Mouse (Mus musculus) kidney, adult 18-20 months (tissue): ENCODE data around the gene Ptpn18.
"Not testable (repeated sequence)": the region's sequence is repeated elsewhere in the genome, so short reads cannot be mapped to it uniquely, and the experiment has no call there.

Experiments
- DNase-seq: peaks from one replicate; pipeline ENCODE4 v3.0.0; 2021

The Ptpn18 gene

DNA sequence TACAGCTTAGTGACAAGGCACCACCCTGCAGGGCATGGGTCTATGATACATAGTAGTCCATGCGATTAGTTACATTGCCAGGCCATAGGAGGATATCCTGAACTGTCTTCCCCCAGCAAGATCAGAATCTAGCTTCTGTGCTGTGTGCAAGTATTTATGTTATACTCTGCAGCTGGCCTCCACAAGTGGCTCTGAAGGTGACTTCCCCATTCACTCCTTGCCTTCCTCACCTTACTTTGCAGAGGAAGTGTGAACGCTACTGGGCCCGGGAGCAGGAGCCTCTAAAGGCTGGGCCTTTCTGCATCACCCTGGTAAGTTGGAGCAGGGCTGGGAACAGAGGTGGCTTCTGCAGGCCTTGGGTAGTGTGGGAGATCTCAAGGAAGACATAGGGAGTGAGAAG is 8.5 kb downstream of the Ptpn18 start:
- no peak for DNase-seq

DNA sequence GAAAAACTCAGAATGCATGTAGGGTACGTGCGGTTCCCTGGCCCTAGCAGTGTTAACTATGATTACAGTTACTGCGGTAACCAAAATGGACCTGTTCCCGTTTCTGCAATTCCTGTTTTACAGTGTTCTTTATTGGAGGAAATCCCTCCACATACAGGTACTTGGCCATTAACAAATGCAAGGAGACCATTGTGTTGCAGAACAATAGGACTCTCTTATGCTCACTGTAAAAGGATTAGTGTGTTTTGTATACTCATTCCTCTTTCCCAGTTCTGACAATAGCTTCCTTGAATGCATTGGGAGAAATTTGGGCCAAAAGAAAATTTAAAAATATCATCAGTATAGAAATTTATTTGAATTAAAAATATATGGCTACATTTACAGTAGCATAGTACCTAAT is 8.9 kb downstream of the Ptpn18 start:
- DNase-seq: no peak

DNA sequence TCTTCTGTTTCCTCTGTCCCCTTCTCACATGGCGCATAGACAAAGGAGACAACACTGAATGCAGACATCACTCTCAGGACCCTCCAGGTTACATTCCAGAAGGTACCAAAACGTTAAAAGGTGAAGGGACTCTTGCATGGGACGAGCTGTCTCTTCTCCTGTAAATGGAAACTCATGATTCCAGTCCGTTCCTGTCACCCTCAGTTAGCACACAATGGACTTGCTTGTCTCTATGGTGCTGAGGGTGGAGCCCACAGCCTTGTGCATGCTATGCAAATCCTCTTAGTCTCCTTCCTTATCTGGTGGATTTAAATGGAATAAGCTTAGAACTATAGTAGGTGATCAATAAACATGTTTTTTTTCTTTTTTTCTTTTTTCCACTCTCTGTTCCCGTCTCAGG is 10.2 kb downstream of the Ptpn18 start:
- no peak for DNase-seq

DNA sequence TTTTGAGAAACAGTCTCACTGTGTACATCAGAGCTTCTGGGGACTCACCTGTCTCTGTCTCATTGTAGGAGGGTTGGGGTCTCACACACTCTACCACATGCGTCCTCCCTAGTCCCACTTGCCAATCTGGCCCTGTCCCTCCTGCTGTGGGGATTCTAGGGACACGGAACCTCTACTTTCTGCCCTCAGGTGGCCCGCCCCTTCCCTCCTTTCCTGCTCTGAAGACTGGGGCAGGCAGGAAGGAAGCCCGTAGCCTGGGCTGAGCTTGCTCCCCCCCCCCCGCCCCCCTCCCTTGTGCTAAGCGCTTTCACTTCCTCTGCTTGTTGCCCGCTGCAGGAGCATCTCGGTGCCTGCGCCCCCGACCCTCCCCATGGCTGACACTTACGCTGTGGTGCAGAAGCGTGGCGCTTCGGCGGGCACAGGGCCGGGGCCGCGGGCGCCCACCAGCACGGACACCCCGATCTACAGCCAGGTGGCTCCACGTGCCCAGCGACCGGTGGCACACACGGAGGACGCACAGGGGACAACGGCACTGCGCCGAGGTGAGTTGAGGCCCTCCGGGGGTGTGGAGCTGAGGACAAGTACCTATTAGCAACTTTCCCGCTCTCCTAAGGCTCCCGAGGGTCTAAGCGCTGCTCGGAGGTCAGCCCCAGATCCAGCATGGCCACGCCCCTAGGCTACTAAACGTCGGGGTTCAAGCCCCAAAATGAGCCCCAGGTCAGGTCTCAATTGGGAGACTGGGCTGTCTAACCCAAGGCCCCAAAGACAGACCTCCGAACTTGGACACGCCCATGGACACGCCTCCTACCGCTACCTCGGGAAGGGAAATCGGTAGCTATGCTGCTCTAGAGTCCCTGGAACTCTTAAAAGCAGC is 13.1 kb downstream of the Ptpn18 start:
- peak; percentile 48 for DNase-seq

DNA sequence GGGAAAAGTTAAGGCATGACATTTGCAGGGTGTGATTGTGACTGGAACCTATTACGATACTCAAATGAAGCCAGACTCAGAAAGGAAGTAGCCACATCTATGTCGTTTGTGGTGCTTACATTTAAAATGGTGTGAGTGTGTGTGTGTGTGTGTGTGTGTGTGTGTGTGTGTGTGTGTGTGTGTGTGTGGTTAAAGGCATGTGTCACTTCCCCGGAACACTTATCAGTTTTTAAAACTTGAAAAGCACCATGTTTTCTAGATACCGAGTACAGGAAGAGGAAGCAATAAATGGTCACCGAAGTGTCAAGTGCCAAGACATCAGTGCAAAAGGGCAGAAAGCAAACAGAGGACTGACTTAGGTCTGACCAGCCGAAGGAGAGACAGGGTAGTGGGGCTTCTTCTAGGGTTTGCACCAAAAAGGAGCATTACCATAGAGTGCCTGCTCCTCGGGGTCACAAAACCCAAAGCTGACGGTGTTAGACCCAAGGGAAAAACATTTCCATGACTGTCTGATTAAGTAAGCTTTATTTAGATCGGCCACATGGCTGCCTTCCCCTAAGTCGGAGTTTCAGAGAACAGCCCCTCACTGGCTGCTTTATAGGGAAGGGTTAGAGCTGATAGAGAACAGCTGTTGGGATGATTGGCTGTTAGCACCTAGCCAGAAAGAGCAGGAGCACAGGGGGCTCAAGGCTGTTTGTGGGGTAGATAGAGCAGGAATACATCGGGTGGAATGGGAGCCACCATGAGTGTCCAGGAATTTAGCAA is 19.5 kb downstream of the Ptpn18 start:
- DNase-seq: no peak

DNA sequence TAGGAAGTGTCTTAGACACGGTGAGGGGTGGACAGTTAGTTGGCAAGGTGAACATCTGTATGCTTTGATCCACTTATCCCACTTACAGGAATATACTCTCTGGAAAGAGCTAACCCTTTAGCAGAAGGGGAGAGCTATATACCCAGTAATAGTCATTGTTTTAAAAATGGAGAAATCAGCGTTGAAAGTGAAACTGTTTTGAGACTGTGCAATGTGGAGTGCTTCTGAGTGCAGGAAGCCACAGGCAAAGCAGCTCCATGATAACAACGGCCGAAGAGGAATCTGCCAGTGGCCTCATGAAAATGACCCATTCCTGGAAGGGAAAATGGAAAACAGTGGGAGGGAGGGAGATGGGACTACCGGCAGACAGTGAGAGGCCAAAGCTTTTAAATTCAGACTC is 21.2 kb downstream of the Ptpn18 start:
- DNase-seq: no peak

DNA sequence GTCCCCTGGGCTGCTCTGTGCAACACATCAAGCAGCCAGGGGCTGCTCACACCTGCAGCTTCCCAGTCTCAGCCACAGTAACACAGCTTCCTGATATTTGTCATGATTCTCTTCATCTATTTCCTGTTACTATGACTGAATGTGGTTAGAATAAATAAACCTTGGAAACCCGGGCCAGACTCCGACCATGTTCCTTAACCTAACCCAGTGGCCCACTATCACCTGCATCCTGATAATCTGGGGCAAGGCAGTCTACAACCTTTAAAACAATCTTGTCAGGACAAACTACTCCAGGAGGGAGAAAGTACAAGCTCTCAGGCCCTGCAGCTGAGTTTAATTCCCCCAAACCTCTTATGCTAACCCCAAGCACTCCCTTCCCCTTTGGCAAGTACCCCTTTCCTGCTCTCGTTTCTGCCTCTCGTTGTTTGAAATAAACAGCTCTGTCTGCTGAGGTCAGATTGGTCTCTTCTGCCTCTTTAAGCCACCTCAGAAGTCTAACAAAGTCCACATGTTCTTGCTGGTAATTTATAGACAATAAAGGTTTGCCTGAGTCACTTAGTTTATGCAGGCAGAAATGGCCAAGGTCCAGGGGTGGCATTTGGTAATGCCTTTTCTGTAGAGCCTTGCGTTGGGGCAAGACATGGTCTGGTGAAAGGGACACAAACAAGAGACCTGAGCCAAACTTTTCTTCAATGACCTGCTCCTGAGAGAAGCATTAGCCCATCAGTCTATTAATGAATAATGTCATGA is 22.5 kb downstream of the Ptpn18 start:
- DNase-seq: no peak

DNA sequence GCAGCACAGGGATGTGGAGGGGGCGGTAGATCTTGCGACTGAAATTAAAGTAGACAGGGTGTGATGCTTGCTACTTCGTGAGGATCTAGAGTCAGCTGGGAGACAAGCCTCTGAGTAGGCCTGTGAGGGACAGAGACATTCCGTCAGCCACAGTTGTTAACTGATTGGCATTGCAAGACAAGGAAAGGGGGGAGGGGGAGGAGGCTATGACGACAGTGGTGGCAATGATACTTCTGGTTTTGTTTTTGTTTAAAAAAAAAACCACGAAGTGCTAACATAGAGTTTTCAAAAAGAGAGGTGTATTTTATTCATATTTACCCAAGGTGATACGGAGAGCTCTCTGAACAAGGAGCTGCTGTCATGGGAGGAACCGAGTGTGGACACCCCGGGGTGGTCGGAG is 24.9 kb downstream of the Ptpn18 start:
- DNase-seq: no peak

DNA sequence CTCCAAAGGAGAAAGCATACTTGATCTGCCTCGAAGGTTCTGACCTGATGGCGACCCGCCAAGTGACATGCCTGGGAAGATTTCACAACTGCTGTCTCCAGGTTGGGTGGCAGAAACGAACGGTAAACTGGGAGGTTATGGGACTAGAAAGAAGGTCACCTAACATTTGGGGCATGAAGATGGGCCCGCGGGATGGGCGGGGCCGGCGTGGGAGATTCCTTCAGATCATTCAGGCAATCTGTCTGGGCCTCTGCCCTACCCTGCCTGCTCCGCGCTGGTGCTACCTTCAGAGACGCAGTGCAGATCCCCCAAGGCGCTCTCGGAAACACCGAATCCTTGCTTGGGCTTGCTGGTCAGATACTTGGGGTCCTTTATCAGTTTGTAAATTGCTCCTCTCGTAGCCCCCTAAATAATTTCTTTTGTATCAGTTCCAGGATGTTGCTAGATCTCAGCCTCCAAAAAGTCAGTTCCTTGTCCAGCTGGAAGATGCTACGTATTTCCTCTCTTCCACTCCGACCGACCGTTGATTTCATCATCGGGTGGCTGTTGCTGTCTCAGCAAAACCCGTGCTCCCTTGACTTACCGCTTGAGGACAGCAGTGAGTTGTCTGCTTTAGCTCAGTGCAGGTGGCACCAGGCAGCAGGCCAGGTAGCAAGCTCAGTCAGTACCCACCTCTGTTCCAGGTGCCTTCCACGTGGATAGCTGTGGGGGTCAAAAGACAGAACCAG is 26.1 kb downstream of the Ptpn18 start:
- DNase-seq: peak; percentile 54

DNA sequence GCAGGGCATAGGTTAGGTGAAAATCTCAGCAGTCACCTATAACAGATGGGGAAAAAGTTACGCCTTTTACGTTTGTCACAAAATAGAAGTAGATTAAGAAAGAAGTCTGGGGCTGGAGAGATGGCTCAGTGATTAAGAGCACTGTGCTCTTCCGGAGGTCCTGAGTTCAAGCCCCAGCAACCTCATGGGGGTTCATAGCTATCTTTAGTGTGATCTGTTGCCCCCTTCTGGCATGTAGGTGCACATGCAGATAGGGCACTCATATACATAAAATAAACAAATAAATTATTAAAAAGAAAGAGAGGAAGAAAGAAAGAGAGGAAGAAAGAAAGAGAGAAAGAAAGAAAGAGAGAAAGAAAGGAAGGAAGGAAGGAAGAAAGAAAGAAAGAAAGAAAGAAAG is 27.8 kb downstream of the Ptpn18 start:
- DNase-seq: no peak

DNA sequence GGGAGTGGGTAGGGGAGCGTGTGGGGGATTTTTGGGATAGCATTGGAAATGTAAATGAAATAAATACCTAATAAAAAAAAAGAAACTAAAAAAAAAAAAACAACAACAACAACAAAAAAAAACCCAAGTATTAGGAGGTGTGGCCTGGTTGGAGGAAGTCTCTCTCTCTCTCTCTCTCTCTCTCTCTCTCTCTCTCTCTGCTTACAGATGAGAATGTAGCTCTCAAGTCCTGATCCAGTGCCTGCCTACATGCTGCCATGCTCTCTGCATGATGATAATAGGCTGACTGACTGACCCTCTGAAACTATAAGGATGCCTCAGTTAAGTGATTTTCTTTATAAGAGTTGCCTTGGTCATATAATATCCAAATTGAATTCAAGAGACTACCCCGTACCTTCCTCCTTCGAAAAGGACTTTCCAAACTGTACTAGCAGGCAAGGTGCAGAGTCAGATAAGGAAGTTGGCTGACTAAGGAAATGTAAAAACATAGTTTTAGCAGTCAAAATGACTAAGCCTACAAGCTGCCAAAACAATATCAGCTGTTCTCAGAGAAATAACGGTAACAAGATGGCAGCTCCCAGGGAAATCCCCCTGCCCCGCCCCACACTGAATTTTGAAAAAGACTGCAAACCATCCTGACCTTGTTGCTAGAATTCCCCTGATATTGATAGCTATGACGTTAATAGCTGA is 30.4 kb downstream of the Ptpn18 start:
- DNase-seq: no peak

DNA sequence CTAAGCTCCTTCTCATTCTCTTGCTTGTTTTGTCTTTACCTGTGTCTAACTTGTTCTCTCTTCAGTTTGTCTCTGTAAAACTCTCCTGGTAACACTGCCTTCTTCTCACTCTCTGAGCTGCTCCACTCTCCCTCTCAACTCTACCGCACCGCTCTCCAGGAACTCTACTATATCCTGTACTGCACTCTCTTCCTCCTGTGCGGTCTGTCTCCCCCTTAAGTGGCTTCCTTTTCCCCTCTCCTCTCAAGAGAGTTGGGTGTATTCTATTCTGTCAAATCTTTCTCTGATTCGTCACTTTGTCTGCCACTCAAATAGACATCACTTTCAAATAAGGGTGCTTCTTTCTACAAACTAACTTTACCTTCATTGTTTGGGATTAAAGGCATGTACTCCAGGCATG is 31.9 kb downstream of the Ptpn18 start:
- DNase-seq: no peak

DNA sequence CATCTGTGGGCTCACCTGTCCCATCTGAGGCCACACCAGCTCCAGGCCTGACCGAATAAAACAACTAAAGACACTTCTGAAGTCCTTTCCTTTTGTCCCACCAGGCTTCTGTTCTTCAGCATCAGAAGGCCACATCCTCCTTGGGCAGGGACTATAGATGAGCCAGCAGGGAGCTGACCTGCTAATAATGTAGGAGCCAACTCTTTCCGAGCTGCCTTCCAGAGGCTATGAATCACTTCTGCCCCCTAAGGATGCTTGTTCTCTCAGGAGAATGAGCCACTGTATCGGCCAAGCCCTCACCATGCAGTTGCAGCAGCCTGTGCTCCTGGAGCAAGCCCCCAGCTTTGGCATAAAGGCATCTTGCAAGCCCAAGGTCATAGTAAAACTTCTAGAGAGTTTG is 43.4 kb downstream of the Ptpn18 start:
- no peak for DNase-seq

DNA sequence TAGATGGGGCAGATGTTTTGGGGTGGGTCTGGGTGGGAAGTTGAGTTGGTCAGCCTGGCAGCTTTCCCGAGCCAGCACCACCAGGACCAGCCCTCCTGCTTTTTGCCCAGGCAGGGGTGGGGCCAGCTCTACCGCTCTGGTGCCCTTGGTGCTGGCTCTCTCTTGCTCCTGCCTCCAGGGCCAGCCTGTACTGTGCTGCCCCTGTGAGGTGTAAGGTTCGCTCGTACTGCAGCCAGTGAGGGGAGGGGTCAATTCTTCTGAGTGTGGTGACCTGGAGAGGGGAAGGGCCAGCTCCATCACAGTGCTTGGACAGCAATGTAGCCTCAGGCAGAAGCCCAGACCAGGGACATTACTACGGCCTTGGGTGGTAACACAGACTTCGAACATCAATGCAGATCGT is 45.7 kb downstream of the Ptpn18 start:
- DNase-seq: no peak

DNA sequence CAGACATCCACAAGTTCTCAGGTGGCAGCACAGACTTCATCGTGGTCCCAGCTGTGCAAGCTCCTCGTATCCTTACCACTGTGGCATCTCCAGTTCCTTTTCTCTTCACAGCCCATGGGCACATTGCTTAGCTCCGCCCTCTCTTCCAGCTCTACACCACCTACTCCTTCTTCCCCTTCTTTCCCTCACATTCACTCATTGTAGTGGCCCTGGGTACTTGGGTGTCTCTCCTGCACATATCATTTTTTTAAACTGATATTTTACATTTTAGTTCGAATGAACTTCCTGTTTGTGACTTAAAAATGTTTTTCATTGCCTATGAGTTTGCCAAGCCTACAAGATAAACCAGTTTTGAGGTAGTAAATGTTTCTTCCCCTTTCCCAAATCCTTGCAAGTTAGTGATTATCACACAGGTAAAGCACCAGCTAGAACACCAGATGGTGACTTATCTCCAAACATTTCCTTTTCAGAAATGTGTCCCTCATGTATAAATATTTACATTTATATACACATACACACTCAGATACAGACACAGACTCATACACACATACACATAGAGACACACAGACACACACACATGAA is 46.5 kb downstream of the Ptpn18 start:
- no peak for DNase-seq

DNA sequence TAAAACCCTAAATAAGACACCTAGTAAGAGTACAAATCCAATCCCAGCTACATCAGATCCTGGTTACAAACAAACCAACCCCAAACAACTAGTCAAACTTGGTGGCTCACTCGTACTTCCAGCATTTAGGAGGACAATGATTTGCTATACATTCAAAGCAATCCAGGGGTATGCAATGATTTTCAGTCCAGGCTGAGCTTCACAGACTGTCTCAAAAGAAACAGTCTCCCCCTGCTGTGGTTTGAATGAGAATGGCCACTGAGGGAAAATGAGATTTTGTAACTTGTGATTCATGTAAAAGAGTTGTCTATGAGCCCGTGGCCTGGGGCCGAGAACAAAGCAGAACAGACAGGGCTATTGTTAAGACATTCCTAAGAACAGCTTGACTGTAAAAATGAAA is 48.4 kb downstream of the Ptpn18 start:
- DNase-seq: no peak

DNA sequence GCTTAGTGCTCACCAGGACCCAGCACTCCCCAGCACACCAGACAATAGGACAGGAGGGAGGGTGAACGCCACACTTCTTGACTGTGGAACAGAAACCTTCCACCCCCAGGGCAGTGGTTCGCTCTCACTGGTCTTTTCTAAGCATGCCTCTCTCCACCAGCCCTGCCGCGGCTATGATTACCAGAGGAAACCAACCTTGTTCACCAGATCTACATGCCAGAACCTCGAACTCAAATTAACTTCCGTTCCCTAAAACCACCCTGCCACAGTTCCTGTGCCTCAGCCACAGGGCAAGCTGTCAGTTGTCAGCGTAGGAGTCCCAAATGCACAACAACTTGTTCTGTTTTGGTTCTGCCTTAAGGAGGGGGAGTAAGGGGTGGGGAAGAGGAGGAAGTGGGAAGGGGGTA is 51.0 kb downstream of the Ptpn18 start:
- no peak for DNase-seq

DNA sequence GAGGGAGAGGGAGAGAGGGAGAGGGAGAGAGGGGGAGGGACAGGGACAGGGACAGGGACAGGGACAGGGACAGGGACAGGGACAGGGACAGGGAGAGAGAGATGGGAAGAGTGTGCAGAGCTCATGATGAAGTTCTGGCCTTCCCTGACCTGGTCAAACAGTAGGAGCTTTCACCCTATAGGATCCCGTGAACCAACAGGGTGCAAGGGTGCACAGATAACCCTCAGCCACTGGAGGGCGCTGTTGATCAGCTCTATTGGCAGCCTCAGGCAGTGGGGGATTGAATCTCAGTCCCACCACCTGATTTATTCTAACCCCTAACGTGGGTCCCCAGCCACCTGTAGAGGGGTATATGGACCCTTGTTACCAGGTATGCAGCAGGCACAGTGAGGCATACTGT is 51.5 kb downstream of the Ptpn18 start:
- DNase-seq: peak; percentile 4

DNA sequence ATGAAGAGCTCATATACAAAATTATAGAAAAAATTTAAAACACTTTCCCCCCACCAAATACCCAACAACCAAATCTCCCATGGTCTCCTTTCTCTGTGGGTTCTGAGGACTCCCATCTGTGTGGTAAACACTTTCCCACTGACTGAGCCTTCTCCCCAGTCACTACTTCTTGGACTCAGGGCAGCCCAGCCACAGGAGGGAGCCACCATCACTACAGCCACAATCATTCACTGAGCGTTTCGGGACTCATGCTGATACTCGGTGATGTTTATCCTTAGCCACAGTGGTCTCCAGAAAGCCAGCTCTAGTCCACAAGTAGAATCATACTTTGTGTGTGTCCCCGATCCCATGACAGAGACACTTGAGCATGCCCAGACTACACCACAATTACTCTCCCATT is 53.5 kb downstream of the Ptpn18 start:
- no peak for DNase-seq

DNA sequence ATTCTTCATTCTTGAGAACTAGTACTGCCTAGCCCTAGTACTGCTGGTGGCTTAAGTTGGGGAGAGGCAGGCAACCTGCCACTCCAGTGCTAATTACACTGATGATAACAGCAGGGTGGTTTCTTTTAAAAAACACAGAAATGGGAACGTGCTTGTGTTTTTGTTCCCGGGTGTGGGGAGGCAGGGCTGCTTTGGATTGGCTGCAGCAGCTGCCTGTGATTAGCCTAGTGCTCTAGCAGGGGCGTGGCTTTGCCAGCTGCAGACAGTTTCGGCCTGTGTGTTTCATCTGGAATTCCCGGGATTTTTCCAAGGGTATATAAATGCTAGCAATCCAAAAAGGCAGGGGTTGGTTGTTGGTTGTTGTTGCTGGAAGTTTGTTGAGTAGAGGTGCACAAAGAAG is 57.0 kb downstream of the Ptpn18 start:
- DNase-seq: no peak

DNA sequence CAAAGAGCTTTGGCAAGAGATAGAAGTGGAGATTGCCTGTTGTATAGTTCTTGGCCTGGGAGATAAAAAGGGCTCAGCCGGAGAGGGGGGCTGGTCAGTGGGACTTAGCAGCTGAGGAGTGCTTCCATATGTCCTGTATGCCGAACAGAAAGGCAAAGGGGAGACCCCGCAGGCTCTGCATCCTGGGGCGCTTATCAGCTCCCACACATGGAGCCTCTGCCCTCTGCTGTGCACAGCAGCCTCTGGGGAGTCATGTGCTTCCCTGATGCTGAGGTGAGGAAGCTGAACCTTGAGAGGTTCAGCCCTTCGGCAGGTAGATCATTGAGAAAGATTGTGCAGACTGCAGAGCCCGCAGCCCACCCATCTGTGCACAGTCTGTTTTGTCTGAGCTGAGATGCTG is 57.7 kb downstream of the Ptpn18 start:
- DNase-seq: not testable (repeated sequence)

DNA sequence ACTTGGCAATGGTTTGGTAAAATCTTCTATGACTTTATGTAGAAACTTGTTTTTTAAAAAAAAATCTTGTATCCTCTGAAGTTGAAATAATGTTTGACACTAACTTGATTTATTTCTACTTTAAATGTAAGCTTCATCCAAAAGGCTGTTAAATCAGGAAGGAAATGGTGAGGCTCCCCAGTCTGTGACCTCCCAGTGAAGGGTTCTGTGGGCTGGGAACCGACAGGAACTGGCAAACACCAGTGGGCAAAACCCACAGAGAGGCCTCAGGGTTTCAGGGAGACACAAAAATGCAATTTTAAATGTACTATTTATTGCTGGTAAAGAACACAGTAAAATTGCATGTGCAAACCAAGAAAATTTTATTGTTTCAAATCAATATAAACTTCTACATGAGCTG is 58.2 kb downstream of the Ptpn18 start:
- not testable (repeated sequence) for DNase-seq
